Mouse (Mus musculus) adrenal gland, adult 18-20 months (tissue): Measurements from ENCODE around the gene Tmem268. TPM values are rescaled to one million over a fixed set of nuclear protein-coding genes. Genes with fewer than 3 reads are reported as not detected.

Experiments
- DNase-seq, 2 experiments: peaks; one replicate each; pipeline ENCODE4 v3.0.0; 2021 to 2022; ENCODE audit warnings: low spot score in 2 of 2
- total RNA-seq, 2 experiments: library from RNA; stranded (reverse); gene quantifications; 1 replicate in 1 of 2; 2 replicates in 1 of 2; pipeline ENCODE4 v1.2.3; 2021

The Tmem268 gene
- total RNA-seq, 2 experiments from 2014 or later = 8.9 to 14.8 TPM

- DNase-seq = no peak
Observed at GRCm38 (mm10) chr4:63595259-63595658, 36.7 kb downstream of the Tmem268 start.

DNA sequence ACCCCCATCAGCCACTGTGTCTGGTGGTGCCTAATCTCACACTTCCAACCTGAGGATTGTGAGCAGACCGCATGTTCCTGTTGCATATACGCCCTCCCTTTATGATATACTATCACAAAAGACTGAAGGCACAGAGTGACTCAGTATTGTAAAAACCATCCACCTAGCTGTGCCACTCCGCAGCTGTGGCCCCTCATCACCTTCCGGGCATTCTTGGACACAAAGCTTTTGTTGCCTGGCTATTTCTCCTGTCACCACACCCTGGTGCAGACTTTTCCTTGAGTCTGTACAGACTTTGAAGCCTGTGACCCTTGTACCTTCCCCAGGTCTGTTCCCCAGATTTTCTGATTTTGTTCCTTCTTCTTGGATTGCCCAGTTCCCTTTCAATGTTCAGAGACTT lies 37.4 kb downstream of the Tmem268 start:
- DNase-seq = no peak

GRCm38 (mm10) chr4:63600786-63601185 lies 42.2 kb downstream of the Tmem268 start:
- DNase-seq = no peak

GRCm38 (mm10) chr4:63601263-63601662 lies 42.7 kb downstream of the Tmem268 start:
- DNase-seq = no peak

- DNase-seq = no peak
Observed at GRCm38 (mm10) chr4:63604945-63605344, 46.4 kb downstream of the Tmem268 start, which contains the start of gene Gm11213. Gene Gm11213, minus strand, starts transcription at chr4:63605261.

GRCm38 (mm10) chr4:63605545-63605944 lies 47.0 kb downstream of the Tmem268 start:
- DNase-seq = no peak

DNA sequence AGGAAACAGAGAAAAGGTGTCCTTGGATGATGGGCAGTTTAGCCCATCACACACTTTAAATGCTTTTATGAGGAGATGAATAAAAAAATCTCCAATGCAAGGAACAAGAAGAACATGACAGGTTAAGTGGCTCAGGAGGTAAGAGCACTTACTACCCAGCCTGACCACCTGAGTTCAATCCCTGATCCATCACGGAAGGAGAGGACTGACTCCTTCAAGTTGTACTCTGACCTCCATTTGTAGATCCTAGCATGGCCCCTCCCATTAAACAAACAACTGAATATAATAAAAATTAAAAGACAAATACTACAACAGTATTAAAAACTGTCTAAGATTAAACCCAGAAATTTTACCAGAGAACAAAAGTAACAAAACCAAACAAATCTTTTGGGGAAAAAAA lies 47.4 kb downstream of the Tmem268 start:
- no peak for DNase-seq

DNA sequence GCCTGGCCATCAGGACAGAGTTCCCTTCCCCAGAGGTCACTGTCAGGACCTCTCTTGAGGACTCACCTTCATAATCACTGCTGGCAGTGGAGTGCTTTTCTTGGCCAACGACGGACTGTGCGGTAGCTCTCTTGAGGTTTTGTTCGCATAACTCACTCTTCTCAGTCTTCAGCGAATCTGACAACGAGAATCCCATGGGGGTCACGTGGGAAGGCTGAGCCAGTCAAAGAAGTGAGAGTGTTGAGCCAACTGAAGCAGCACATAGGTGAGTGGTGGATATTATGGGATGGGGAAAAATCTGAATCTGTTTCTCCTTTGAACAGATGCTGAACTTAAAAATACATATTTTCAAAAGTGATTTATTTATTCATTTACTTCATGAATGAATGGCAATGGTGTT lies 49.8 kb downstream of the Tmem268 start:
- DNase-seq = no peak

GRCm38 (mm10) chr4:63621861-63622260 lies 63.3 kb downstream of the Tmem268 start:
- no peak for DNase-seq

- DNase-seq = peak; percentile 13 to 38
Observed at GRCm38 (mm10) chr4:63622378-63622835, 63.8 kb downstream of the Tmem268 start, which contains the start of gene Tex48. Gene Tex48, minus strand, starts transcription at chr4:63622428.

- DNase-seq = no peak
Observed at GRCm38 (mm10) chr4:63625563-63626080, 67.0 kb downstream of the Tmem268 start.

- DNase-seq = no peak
Observed at GRCm38 (mm10) chr4:63627111-63627510, 68.5 kb downstream of the Tmem268 start.

DNA sequence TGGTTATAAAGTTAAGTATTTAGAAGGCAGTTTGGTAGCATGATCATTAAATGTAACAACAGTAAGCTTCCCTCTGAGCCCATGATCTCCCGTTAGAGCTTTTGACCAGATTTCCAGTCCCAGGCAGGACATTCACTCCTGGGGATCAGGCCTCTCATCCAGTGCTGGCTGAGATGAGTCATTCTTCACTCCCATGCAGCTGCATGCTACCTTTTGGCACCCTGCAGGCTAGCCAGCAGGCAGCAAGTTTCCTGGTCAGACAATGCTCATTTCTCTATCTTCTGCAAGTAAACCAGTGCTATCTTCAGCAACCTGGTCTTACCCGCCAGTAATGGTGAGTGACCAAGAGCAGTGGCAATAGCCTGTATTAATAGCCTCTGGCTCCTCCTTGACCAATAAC lies 74.6 kb downstream of the Tmem268 start:
- no peak for DNase-seq

Other genes with a start within 250 kb of the Tmem268 start
- gene Orm1, start 214.2 kb upstream of the Tmem268 start, total RNA-seq = 100 to 1,000 TPM in 1 of 2 experiments, 10 to 100 TPM in 1; 44.2 to 127 TPM
- 10 to 100 TPM; 12.2 to 13.7 TPM for gene Orm3, start 202.6 kb upstream of the Tmem268 start, total RNA-seq
- gene Orm2, start 196.3 kb upstream of the Tmem268 start, total RNA-seq = 10 to 100 TPM in 1 of 2 experiments, 1 to 10 TPM in 1; 3.1 to 11.3 TPM
- 1 to 10 TPM; 4.0 to 6.9 TPM for gene Akna, start 155.4 kb upstream of the Tmem268 start, total RNA-seq
- 10 to 100 TPM; 41.4 to 59.6 TPM for gene Whrn, start 62.8 kb upstream of the Tmem268 start, total RNA-seq
- 100 to 1,000 TPM; 182 to 188 TPM for gene Atp6v1g1, start 14.0 kb upstream of the Tmem268 start, total RNA-seq
- gene Gm11213, start 46.5 kb downstream of the Tmem268 start, total RNA-seq = not detected
- gene Tex48, start 63.6 kb downstream of the Tmem268 start, total RNA-seq = not detected
- gene Gm11214, start 104.6 kb downstream of the Tmem268 start, total RNA-seq = not detected
- gene Tnfsf15, start 186.3 kb downstream of the Tmem268 start, total RNA-seq = under 1 TPM; 0.33 to 0.48 TPM